Mouse (Mus musculus): ENCODE measurements around the gene Slc1a3.
A peak's percentile ranks its signal among the peaks of the same experiment; 100 is the strongest.
"Not testable (repeated sequence)": the region's sequence is repeated elsewhere in the genome, so short reads cannot be mapped to it uniquely, and the experiment has no call there.

Slc1a3 gene

DNA sequence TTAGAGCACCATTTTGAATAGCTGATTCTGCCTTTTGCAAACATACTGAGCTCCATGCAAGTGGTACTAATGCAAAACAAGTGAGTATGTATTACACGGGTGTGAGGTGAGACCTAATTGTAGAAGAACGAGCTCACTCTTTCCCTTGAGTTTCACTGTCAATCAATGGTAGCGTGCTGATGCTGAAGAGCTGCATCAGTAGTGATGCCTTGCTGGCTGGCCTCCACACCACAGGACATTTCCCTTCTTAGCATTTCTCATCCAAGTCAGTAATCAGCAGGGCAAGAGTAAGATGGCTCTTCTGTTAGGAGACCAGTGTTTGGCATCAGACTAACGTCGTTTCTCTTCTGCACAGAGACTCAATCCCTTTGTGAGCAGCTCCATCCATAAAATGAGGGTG is 4.0 kb downstream of the Slc1a3 start:
- DNase-seq (ENCODE audit: low spot score), result no peak

DNA sequence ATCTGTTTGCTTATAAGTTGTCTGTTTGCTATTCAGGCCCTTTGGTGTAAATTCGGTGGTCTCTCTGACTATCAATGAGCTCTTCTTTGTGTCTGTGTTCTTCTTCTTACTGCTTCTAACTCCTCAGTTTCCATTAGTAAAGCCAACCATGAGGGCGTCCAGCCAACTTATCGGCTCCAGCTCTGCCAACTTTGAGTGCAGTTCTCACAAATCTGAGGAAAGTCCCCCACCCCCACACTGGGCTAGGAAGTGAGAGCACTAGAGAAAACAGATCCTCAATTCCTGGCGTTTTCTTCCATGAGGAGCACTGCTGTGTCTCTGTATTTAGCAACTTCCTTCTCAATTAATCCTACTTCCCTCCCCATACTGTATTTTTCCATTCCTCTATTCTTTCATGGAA is 4.4 kb downstream of the Slc1a3 start:
- DNase-seq (ENCODE audit: low spot score), result no peak

GRCm38 (mm10) chr15:8705560-8705959 is 5.0 kb downstream of the Slc1a3 start:
- not testable (repeated sequence) for DNase-seq (ENCODE audit: low spot score)

DNA sequence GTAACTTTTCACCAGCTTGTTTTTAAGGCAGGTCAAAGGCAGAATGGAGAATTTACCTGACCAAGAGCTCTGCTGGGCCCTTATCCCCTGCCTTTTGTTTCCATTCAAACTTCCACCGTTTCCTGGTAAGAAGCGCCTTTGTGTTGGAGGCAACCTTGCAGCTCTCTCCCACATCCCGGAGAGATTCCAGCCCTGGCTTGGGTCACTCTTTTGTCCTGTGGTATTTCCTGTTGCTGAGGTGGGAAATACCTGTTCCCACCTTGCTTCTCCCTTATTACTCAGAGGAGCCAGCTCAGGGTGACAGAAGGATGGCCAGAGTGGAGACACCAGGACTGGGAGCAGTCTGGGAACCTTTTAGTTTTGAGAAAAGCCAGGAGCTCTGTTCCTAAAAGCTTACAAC is 12.6 kb downstream of the Slc1a3 start:
- no peak for DNase-seq (ENCODE audit: low spot score)

DNA sequence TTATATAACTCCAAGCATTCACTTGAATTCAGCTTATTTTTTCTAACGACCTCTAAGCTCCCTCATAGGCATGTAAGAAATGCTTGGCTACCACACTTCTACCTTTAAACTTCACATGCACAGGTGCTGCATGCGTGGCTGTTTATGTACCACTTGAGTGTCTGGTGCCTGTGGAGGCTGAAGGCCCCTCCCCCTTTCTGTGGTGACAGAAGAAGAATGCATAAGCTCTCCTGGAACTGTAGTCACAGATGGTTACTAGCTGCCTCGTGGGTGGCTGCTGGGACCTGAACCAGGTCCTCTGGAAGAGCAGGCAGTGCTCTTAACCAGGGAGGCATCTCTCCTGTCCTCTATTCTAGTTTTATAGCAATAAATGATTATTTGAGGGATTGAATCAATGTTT is 13.1 kb downstream of the Slc1a3 start:
- no peak for DNase-seq (ENCODE audit: low spot score)

- not testable (repeated sequence) for DNase-seq (ENCODE audit: low spot score)
Observed at GRCm38 (mm10) chr15:8690141-8690540, 20.4 kb downstream of the Slc1a3 start.

DNA sequence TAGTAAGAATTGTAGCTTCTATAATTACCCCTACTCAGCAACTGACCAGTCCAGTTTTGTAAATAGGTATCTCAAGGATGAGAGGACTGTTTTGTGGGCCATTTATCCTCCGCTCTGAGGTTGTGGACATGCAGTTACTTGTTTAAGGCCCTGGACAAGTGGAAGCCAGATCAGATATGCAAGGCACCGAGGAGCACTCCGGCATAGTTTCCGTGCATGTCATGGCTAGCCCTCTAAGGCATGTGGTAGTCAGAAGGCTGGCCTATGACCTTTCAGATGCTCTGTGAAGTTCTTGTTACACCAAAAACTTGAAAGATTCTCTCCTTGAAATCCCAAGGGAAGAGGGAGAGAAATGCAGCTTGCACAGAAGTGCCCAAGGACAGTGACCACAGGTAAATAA is 23.7 kb downstream of the Slc1a3 start:
- no peak for DNase-seq (ENCODE audit: low spot score)

DNA sequence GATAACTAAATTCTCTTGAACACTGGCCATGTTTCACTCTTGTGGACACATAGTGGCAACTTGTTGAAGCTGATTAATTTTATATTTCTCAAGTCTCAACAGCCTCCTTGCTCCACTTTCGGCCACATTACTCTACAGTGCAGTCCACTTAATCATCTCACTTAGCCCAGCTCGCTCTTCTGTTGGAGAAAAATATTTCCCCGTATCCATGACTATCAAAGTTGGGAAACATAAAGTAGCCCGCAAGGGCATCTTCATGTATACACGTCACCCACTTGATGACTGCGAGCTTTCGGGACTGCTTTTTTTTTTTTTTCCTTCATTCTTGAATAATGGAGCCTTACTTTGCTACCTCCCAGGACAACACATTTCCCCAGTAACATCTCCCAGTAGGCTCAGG is 25.1 kb downstream of the Slc1a3 start:
- DNase-seq (ENCODE audit: low spot score), result peak; percentile 47

GRCm38 (mm10) chr15:8684263-8684662 is 26.3 kb downstream of the Slc1a3 start:
- DNase-seq (ENCODE audit: low spot score), result no peak

DNA sequence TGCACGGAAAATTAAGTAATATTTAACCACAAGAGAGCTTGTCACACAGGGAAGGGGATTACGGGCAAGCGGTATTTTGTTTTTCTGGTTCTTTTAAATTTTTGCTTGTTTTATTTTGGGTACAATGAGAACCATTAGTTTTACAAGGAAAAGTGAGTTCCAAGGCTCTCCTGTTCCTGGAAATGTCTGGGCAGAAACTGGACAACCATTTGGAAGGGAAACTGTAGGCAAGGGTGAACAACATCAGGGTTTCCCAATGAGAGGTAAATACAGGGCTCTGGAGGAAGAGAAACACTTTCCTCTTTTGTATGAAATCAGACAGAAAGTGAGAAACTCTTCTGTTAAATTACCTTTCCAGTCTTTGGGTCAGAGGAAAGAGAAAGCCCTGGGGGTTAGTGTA is 27.7 kb downstream of the Slc1a3 start:
- DNase-seq (ENCODE audit: low spot score), result no peak

- no peak for DNase-seq (ENCODE audit: low spot score)
Observed at GRCm38 (mm10) chr15:8682421-8682820, 28.1 kb downstream of the Slc1a3 start.

GRCm38 (mm10) chr15:8681971-8682370 is 28.6 kb downstream of the Slc1a3 start:
- no peak for DNase-seq (ENCODE audit: low spot score)

DNA sequence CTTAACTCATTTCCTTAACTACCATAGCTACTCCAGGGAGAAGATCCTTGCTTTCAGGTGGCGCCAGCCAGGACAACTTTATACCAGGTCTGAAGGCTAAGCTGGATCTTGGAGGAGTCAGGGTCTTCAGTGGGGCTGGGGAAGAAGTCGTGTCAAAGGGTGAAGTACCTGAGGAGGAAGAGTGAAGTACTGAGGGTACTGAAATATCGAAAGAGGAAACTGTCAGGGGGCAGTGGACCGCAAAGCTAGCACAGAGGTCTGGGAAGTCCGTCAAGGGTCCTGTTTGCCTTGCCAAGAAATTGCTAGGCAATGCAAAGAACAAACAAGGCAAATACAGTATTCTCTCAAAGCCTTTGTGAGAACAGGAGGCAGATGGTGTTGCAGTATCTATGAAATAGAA is 29.6 kb downstream of the Slc1a3 start:
- DNase-seq (ENCODE audit: low spot score), result no peak

DNA sequence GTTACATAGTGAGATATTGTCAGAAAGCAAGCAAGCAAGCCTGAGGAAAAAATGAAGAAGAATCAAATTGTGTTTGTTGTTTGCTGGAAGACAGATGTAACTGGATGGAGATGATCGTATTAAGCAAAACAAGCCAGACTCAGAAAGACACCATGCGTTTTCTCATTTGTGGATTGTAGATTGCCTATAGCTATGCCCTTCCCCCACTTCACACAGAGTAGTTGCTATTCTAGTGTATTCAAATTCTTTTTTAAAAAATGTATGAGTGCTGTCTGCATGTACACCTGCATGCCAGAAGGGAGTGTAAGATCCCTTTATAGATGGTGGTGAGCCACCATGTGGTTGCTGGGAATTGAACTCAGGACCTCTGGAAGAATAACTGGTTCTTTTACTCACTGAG is 33.6 kb downstream of the Slc1a3 start:
- DNase-seq (ENCODE audit: low spot score), result no peak

GRCm38 (mm10) chr15:8676211-8676691 is 34.3 kb downstream of the Slc1a3 start:
- DNase-seq (ENCODE audit: low spot score), result peak; percentile 21

DNA sequence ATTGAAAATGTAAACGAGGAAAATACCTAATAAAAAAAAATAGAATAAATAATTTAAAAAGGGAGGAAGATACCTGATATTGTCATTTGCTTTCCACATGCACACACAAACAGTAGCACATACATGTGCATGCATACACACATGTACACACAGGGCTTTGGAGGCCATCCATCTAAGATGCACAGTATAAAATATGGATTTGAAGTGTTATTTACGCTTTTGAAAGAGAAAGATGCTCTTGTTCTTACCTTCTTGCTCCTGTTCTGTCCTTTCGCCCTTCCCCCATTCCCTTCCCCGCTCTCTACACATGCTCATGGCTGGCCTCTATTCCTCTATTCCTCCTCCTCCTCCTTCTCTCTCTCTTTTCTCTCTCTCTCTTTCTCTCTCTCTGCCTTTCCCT is 34.9 kb downstream of the Slc1a3 start:
- no peak for DNase-seq (ENCODE audit: low spot score)

- no peak for DNase-seq (ENCODE audit: low spot score)
Observed at GRCm38 (mm10) chr15:8672532-8672931, 38.0 kb downstream of the Slc1a3 start.

- no peak for DNase-seq (ENCODE audit: low spot score)
Observed at GRCm38 (mm10) chr15:8667849-8668522, 42.6 kb downstream of the Slc1a3 start.

DNA sequence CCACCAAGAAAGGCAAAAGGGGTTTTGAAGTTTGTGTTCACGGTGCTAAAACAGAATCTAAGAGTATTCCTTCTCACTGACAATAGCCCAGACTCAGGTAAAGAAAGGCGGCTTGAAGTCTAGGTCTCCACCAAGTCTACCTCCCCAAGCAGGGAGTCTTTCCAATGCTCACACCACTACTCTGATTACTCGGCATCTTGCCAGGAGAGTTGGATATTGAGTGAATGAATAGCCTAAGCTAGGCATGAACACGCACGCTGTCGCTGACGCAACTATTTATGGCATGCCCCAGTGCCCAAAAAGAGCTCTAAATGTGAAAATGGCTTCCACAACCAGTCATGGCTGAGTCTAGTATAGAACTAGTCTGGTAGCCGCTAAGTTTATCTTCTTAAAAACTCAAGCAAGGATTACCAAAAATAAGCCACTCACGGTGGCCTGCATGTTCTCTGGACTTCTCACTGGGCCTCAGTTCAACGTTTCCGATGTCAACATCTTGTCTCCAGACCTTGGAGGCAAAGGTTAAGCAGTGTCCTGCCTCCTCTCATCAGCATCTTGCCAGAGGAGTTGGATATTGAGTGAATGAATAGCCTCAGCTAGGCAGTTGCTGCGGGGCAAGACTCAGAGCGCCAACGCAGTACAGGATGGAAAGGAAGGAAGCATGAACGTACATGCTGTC is 44.8 kb downstream of the Slc1a3 start:
- no peak for DNase-seq (ENCODE audit: low spot score)

DNA sequence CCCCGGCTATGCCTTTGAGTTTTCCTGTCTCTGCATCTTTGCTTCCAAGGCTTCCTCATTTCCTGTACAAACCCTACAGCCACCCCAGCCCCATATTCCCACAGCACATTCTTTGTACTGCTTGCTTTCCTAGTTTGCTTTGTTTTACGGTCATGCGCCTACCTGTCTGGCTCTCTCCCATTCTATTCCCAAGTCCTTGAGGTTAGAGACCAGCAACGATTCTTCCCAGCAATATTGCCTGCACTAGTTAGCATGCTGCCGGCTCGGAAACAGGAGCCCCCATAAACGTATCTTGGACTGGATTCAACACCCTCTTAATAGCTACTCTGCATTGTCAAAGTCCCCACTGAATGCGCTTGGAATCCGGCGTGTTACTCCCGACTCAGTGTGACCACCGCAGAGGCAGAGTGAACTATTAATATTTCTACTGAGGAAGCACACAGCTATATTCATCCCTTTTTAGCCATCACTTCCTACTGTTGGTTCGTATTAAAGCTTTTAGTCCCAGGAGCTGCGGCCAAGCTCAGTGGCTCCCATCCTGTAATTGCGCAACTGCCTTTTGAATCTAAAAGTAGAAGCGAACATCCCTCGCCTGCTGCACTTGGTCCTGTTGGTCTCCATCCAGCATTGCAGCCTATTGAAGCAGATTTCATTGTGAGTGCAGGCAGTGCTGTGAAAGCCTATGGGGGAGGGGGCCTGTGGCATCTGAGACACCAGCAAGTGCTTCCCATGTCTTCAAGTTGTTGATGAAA is 47.0 kb downstream of the Slc1a3 start:
- peak; percentile 46 for DNase-seq (ENCODE audit: low spot score)

GRCm38 (mm10) chr15:8661856-8662255 is 48.7 kb downstream of the Slc1a3 start:
- DNase-seq (ENCODE audit: low spot score), result no peak

GRCm38 (mm10) chr15:8659977-8660376 is 50.6 kb downstream of the Slc1a3 start:
- DNase-seq (ENCODE audit: low spot score), result no peak

DNA sequence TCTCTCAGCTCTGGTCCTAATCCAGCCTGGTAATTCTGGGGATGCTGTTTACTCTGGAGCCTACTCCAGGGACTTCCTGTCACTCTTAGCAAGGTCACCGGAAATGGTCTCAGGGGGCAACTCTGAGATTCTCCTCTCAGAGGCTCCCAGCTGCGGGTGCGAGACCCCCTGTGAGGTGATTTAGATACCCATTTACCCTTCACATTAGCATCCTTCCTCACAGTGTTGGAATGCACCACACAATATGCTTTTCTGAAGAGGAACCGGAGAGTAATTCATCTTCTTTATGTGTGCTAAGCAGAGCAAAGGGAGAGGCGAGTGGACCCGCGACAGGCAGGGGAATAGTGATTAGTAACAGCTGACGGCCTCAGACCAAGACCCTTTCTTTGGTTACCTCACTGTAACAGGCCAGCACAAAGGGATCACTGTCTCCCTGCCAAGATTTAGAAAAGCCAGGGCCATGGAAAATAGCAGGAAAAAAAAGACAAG is 51.0 kb downstream of the Slc1a3 start:
- DNase-seq (ENCODE audit: low spot score), result no peak

All from lung, postnatal 25 days (tissue).